Mouse (Mus musculus): ENCODE data around the gene Nmrk1.

Nmrk1 gene

GRCm38 (mm10) chr19:18617504-18617903, 14.2 kb upstream of the Nmrk1 start:
- DNase-seq (ENCODE audit: low spot score in 2 of 2) = no peak

- no peak for DNase-seq (ENCODE audit: low spot score in 2 of 2)
Measured at GRCm38 (mm10) chr19:18619060-18619459, 12.7 kb upstream of the Nmrk1 start.

GRCm38 (mm10) chr19:18619691-18620090, 12.1 kb upstream of the Nmrk1 start:
- DNase-seq (ENCODE audit: low spot score in 2 of 2) = no peak

- no peak for DNase-seq (ENCODE audit: low spot score in 2 of 2)
Measured at GRCm38 (mm10) chr19:18623894-18624293, 7.9 kb upstream of the Nmrk1 start.

- DNase-seq (ENCODE audit: low spot score in 2 of 2) = no peak
Measured at GRCm38 (mm10) chr19:18629589-18629988, 2.2 kb upstream of the Nmrk1 start.

GRCm38 (mm10) chr19:18630221-18631119, 1.3 kb upstream of the Nmrk1 start:
- no peak for DNase-seq (ENCODE audit: low spot score in 2 of 2)

GRCm38 (mm10) chr19:18631161-18631643, 548 bp upstream of the Nmrk1 start:
- peak in 1 of 2 experiments; percentile 26 for DNase-seq (ENCODE audit: low spot score in 2 of 2)

- no peak for DNase-seq (ENCODE audit: low spot score in 2 of 2)
Measured at GRCm38 (mm10) chr19:18632231-18633185, 758 bp downstream of the Nmrk1 start.

- no peak for DNase-seq (ENCODE audit: low spot score in 2 of 2)
Measured at GRCm38 (mm10) chr19:18637954-18638353, 6.2 kb downstream of the Nmrk1 start.

GRCm38 (mm10) chr19:18638949-18639348, 7.2 kb downstream of the Nmrk1 start:
- DNase-seq (ENCODE audit: low spot score in 2 of 2) = no peak

GRCm38 (mm10) chr19:18639552-18639951, 7.8 kb downstream of the Nmrk1 start:
- no peak for DNase-seq (ENCODE audit: low spot score in 2 of 2)

- no peak for DNase-seq (ENCODE audit: low spot score in 2 of 2)
Measured at GRCm38 (mm10) chr19:18641001-18641400, 9.3 kb downstream of the Nmrk1 start.

- no peak for DNase-seq (ENCODE audit: low spot score in 2 of 2)
Measured at GRCm38 (mm10) chr19:18643411-18643810, 11.7 kb downstream of the Nmrk1 start.

- no peak for DNase-seq (ENCODE audit: low spot score in 2 of 2)
Measured at GRCm38 (mm10) chr19:18644084-18644483, 12.3 kb downstream of the Nmrk1 start.

- no peak for DNase-seq (ENCODE audit: low spot score in 2 of 2)
Measured at GRCm38 (mm10) chr19:18646397-18646796, 14.6 kb downstream of the Nmrk1 start.

GRCm38 (mm10) chr19:18646853-18647420, 15.2 kb downstream of the Nmrk1 start:
- no peak for DNase-seq (ENCODE audit: low spot score in 2 of 2)

GRCm38 (mm10) chr19:18647775-18648557, 16.2 kb downstream of the Nmrk1 start:
- no peak for DNase-seq (ENCODE audit: low spot score in 2 of 2)

- DNase-seq (ENCODE audit: low spot score in 2 of 2) = no peak
Measured at GRCm38 (mm10) chr19:18648558-18648945, 16.8 kb downstream of the Nmrk1 start.

- no peak for DNase-seq (ENCODE audit: low spot score in 2 of 2)
Measured at GRCm38 (mm10) chr19:18649955-18650354, 18.2 kb downstream of the Nmrk1 start.

- no peak for DNase-seq (ENCODE audit: low spot score in 2 of 2)
Measured at GRCm38 (mm10) chr19:18650473-18650872, 18.7 kb downstream of the Nmrk1 start.

- no peak for DNase-seq (ENCODE audit: low spot score in 2 of 2)
Measured at GRCm38 (mm10) chr19:18652592-18652991, 20.8 kb downstream of the Nmrk1 start.

All from right cerebral cortex, adult 2 months (tissue).